Mouse (Mus musculus) bone marrow macrophage, adult 2 months (primary cell): ENCODE data around the gene Vipr1.

Experiments
- CTCF ChIP-seq: IDR thresholded peaks from 2 replicates; pipeline ENCODE4 v1.5.1; 2012; ENCODE audit warnings: low read depth, mild to moderate bottlenecking, low read length, moderate library complexity
- POLR2A ChIP-seq: IDR thresholded peaks from 2 replicates; pipeline ENCODE4 v1.6.1; 2012; ENCODE audit warnings: mild to moderate bottlenecking, low read depth, low read length, borderline replicate concordance

DNA sequence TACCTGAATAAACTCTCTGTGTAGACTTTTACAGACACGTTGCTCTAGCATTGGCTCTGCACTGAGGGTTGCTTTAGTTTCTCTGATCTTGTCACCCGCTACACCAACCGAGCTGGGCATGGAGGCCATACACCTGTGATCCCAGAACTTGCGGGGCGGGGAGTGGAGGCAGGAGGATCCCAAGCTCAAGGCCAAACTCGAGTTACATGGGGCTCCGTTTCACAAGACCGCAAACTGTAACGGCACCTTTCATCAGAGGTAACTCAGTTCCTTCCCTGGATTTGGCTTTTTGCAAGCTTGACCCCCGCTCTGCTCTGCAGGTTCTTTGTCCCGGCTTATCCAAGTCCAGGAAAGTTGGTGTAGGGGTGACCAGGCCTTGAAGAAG lies 61.7 kb downstream of the Vipr1 start:
- no peak for TF ChIP-seq CTCF
- TF ChIP-seq POLR2A: no peak
